Comparison of ENCODE assay signal across 9 mouse cellular contexts in genomic region chr8:108695242-108695880, GRCm38 (mm10).
DNase-seq lines count a peak whose midpoint lies in the region; ATAC-seq lines count a peak whose summit lies in the region.
"Had no signal": no experiment of that assay in that cellular context is flagged by ENCODE, and none has a peak within 500 bp of the region (broad histone marks: within the 10 kb centered on the region; RNA-seq: fewer than 3 reads in every experiment).

No protein-coding gene starts in this region.

- peak overlapping the region; percentile 48 for H3K9ac ChIP-seq in kidney, embryonic 14.5 days (ENCODE audit: low read depth, low read length)
- peak overlapping the region; percentile 38 for H3K9ac ChIP-seq in intestine, embryonic 15.5 days
- peak overlapping the region; percentile 18; the same call in 1 of the 2 replicates for H3K9ac ChIP-seq in neural tube, embryonic 12.5 days

- H3K36me3 ChIP-seq in kidney, embryonic 14.5 days (ENCODE audit: control insufficient read depth, insufficient read depth, low read length), result no peaks in the 10 kb centered on the region
- H3K36me3 ChIP-seq in forebrain, embryonic 10.5 days (replicated peaks), result no peaks in the 10 kb centered on the region
- H3K36me3 ChIP-seq in intestine, embryonic 15.5 days, result no peaks in the 10 kb centered on the region
- no peaks in the 10 kb centered on the region for H3K36me3 ChIP-seq in neural tube, embryonic 12.5 days

- peak overlapping the region; percentile 59 for H3K4me2 ChIP-seq in kidney, embryonic 14.5 days (replicated peaks; ENCODE audit: low read depth, low read length)
- peak overlapping the region; percentile 79 for H3K4me2 ChIP-seq in intestine, embryonic 15.5 days (replicated peaks)
- H3K4me2 ChIP-seq in neural tube, embryonic 12.5 days (replicated peaks), result peak overlapping the region; percentile 58

- no peak for ATAC-seq in kidney, embryonic 14.5 days (ENCODE audit: low FRiP score, low TSS enrichment)
- no peak for ATAC-seq in intestine, embryonic 15.5 days
- no peak for ATAC-seq in neural tube, embryonic 12.5 days (ENCODE audit: low FRiP score, low read depth)

- H3K4me3 ChIP-seq in kidney, embryonic 14.5 days (ENCODE audit: low read length), result peak overlapping the region; percentile 39
- peak overlapping the region; percentile 47 for H3K4me3 ChIP-seq in forebrain, embryonic 10.5 days
- peak overlapping the region; percentile 34 for H3K4me3 ChIP-seq in intestine, embryonic 15.5 days (replicated peaks)
- H3K4me3 ChIP-seq in neural tube, embryonic 12.5 days, result peak overlapping the region; percentile 18

- peaks cover 48% of the 10 kb centered on the region for H3K4me1 ChIP-seq in kidney, embryonic 14.5 days (ENCODE audit: control insufficient read depth, insufficient read depth, low read length)
- H3K4me1 ChIP-seq in forebrain, embryonic 10.5 days, result peaks cover 82% of the 10 kb centered on the region
- peaks cover 37% of the 10 kb centered on the region for H3K4me1 ChIP-seq in intestine, embryonic 15.5 days (replicated peaks)
- H3K4me1 ChIP-seq in neural tube, embryonic 12.5 days, result peaks cover 73% of the 10 kb centered on the region

- no peaks in the 10 kb centered on the region for H3K9me3 ChIP-seq in kidney, embryonic 14.5 days (ENCODE audit: control insufficient read depth, low read length)
- no peaks in the 10 kb centered on the region for H3K9me3 ChIP-seq in forebrain, embryonic 10.5 days
- H3K9me3 ChIP-seq in intestine, embryonic 15.5 days, result no peaks in the 10 kb centered on the region
- H3K9me3 ChIP-seq in neural tube, embryonic 12.5 days, result no peaks in the 10 kb centered on the region

- peaks cover 41% of the 10 kb centered on the region for H3K27me3 ChIP-seq in kidney, embryonic 14.5 days (ENCODE audit: control insufficient read depth, insufficient read depth, low read length)
- peaks cover 97% of the 10 kb centered on the region for H3K27me3 ChIP-seq in forebrain, embryonic 10.5 days (ENCODE audit: poor library complexity, severe bottlenecking)
- peaks cover 27% of the 10 kb centered on the region for H3K27me3 ChIP-seq in intestine, embryonic 15.5 days (replicated peaks)
- peaks cover 45% of the 10 kb centered on the region for H3K27me3 ChIP-seq in neural tube, embryonic 12.5 days (replicated peaks)

- DNase-seq in kidney, postnatal 10 days, result no peak
- no peak for DNase-seq in forebrain, embryonic 10.5 days (ENCODE audit: extremely low spot score, low spot score)
- DNase-seq in spleen, postnatal 10 days (ENCODE audit: low spot score in 2 of 2), result no peak
- no peak for DNase-seq in right cerebral cortex, postnatal 36 days (ENCODE audit: low spot score in 2 of 2)
- no peak for DNase-seq in right cerebral cortex, postnatal 25 days
- DNase-seq: cerebellum, adult 18-20 months had no signal

- WGBS in kidney, embryonic 14.5 days, result 7% methylated on average over 32 of the region's 32 CpGs
- WGBS in forebrain, embryonic 10.5 days, result 2% methylated on average over 32 of the region's 32 CpGs
- WGBS in intestine, embryonic 15.5 days, result 13% methylated on average over 30 of the region's 32 CpGs
- 4% methylated on average over 32 of the region's 32 CpGs for WGBS in neural tube, embryonic 12.5 days

- H3K27ac ChIP-seq in kidney, embryonic 14.5 days (ENCODE audit: low read depth, low read length), result no peak overlapping the region
- H3K27ac ChIP-seq in forebrain, embryonic 10.5 days, result peak overlapping the region; percentile 63; the same call in 1 of the 2 replicates
- H3K27ac ChIP-seq in intestine, embryonic 15.5 days, result no peak overlapping the region
- H3K27ac ChIP-seq in neural tube, embryonic 12.5 days, result no peak overlapping the region
